Mouse (Mus musculus): Measurements from ENCODE around the gene Gabrr2.
"Not testable (repeated sequence)": the region's sequence is repeated elsewhere in the genome, so short reads cannot be mapped to it uniquely, and the experiment has no call there.

The Gabrr2 gene

GRCm38 (mm10) chr4:33068894-33069293 lies 6.1 kb downstream of the Gabrr2 start:
- no peak for DNase-seq (ENCODE audit: low read depth in 1 of 2, low spot score in 2 of 2)

GRCm38 (mm10) chr4:33070326-33070725 lies 7.5 kb downstream of the Gabrr2 start:
- no peak for DNase-seq (ENCODE audit: low read depth in 1 of 2, low spot score in 2 of 2)

GRCm38 (mm10) chr4:33071337-33071736 lies 8.5 kb downstream of the Gabrr2 start:
- no peak for DNase-seq (ENCODE audit: low read depth in 1 of 2, low spot score in 2 of 2)

- DNase-seq (ENCODE audit: low read depth in 1 of 2, low spot score in 2 of 2): peak in 1 of 2 experiments; percentile 12
These were observed 9.8 kb downstream of the Gabrr2 start for GRCm38 (mm10) chr4:33072526-33073161.

GRCm38 (mm10) chr4:33074406-33074805 lies 11.6 kb downstream of the Gabrr2 start:
- DNase-seq (ENCODE audit: low read depth in 1 of 2, low spot score in 2 of 2): no peak

GRCm38 (mm10) chr4:33074851-33075250 lies 12.1 kb downstream of the Gabrr2 start:
- DNase-seq (ENCODE audit: low read depth in 1 of 2, low spot score in 2 of 2): no peak

GRCm38 (mm10) chr4:33075776-33076524 lies 13.2 kb downstream of the Gabrr2 start:
- no peak for DNase-seq (ENCODE audit: low read depth in 1 of 2, low spot score in 2 of 2)

GRCm38 (mm10) chr4:33077161-33077560 lies 14.4 kb downstream of the Gabrr2 start:
- no peak for DNase-seq (ENCODE audit: low read depth in 1 of 2, low spot score in 2 of 2)

GRCm38 (mm10) chr4:33077724-33078123 lies 14.9 kb downstream of the Gabrr2 start:
- DNase-seq (ENCODE audit: low read depth in 1 of 2, low spot score in 2 of 2): no peak

- DNase-seq (ENCODE audit: low read depth in 1 of 2, low spot score in 2 of 2): no peak
These were observed 15.7 kb downstream of the Gabrr2 start for GRCm38 (mm10) chr4:33078492-33078891.

- DNase-seq (ENCODE audit: low read depth in 1 of 2, low spot score in 2 of 2): no peak
These were observed 36.4 kb downstream of the Gabrr2 start for GRCm38 (mm10) chr4:33099118-33099694.

- DNase-seq (ENCODE audit: low read depth in 1 of 2, low spot score in 2 of 2): no peak
These were observed 47.1 kb downstream of the Gabrr2 start for GRCm38 (mm10) chr4:33109720-33110458.

- no peak for DNase-seq (ENCODE audit: low read depth in 1 of 2, low spot score in 2 of 2)
These were observed 48.0 kb downstream of the Gabrr2 start for GRCm38 (mm10) chr4:33110845-33111244.

- no peak for DNase-seq (ENCODE audit: low read depth in 1 of 2, low spot score in 2 of 2)
These were observed 48.6 kb downstream of the Gabrr2 start for GRCm38 (mm10) chr4:33111358-33111757.

- not testable (repeated sequence) for DNase-seq (ENCODE audit: low read depth in 1 of 2, low spot score in 2 of 2)
These were observed 50.1 kb downstream of the Gabrr2 start for GRCm38 (mm10) chr4:33112866-33113265.

GRCm38 (mm10) chr4:33119118-33119517 lies 56.3 kb downstream of the Gabrr2 start:
- peak; percentile 18 to 44 for DNase-seq (ENCODE audit: low read depth in 1 of 2, low spot score in 2 of 2)

- DNase-seq (ENCODE audit: low read depth in 1 of 2, low spot score in 2 of 2): no peak
These were observed 61.7 kb downstream of the Gabrr2 start for GRCm38 (mm10) chr4:33124493-33124892.

GRCm38 (mm10) chr4:33125409-33126084 lies 62.7 kb downstream of the Gabrr2 start:
- DNase-seq (ENCODE audit: low read depth in 1 of 2, low spot score in 2 of 2): no peak

GRCm38 (mm10) chr4:33132221-33132620 lies 69.4 kb downstream of the Gabrr2 start, which contains the start of gene Gabrr1:
TSS of gene Gabrr1 (plus strand) at chr4:33132521.
- DNase-seq (ENCODE audit: low read depth in 1 of 2, low spot score in 2 of 2): no peak
